Mouse (Mus musculus) kidney, postnatal 14 days (tissue): ENCODE data around the gene Kitl.

Experiments
- DNase-seq: peaks from one replicate; pipeline ENCODE4 v3.0.0; 2022; ENCODE audit warnings: mixed read lengths

Gene Kitl

DNA sequence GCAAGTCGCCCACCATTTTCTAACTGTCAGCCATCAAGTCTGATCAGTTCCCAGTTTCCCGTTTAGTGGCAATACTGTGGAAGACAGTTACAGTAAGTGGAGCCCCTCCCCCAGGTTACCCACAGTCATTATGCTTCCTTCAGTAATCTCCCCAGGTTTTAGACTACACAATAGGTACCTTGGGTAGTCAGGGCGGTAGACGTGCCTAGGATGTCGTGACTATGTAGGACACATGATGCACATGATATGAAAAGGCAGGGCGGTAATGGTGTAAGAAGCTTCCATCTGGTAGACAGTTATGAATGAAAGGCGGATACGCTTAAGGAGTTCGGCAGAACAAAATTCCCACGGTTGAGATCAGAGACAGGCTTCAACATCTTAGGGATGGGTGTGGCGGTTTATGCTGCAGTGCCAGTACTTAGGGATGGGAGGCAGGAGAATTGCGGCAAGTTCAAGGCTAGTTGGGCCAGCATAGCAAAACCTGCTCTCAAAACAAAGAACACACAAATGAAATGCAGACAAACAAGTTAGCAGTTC is 15.6 kb downstream of the Kitl start:
- DNase-seq = no peak

DNA sequence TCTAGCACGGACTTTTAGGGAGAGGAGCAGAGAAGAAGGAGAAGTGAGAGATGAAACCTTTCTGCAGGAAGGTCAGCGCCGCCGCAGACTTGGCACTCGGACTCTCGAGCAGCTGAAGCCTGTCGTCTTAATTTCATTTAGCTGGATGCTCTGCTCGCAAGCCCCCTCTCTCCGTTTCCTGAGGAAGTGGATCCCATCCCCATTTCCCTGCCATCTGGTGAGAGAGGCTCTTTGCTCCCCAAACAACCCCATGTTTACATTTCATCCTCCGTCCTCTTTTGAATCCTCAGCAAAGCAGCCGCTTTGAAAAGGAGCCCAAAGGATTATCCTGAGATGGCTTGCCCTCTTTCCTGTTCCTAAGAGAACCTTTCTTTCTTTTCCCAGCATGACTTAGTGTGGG is 16.2 kb downstream of the Kitl start:
- DNase-seq = peak; percentile 41

DNA sequence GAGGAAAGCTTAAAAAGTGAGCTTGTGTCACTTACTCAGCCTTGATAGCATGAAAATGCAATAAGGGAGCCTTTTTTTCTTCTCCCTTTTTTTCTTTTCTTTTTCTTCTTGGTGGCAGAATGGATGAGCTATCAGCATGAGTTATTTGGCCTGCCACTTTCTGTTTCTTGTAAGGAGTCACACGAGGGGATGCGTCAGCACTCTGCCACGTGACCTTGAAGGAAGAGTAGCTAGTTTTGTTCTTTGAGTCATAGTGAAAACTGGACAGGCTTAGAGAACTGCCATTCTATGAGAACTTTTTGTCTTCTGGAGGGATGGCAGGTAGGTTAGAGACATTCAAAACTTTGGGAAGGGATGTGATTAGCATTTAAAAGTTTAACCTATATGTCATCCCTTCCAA is 17.1 kb downstream of the Kitl start:
- no peak for DNase-seq

DNA sequence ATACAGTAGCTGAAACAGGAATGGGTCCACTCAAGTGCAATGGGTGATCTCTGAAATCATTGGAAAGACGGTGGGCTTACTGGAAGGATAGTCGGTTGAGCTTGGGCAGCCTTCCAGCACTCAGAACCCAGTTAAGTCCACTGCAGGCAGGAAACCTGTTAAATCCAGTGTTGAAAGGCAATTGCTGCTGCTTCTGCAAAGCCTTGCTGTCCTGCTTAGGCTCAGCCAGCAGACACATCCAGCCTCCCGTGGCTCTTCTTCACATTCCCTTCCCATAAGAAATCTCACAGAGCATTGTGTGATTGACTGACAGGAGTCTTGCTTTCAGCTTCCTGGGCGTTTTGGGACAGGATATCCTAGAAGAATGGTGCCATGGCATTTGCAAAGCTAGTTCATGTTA is 20.6 kb downstream of the Kitl start:
- DNase-seq = no peak

DNA sequence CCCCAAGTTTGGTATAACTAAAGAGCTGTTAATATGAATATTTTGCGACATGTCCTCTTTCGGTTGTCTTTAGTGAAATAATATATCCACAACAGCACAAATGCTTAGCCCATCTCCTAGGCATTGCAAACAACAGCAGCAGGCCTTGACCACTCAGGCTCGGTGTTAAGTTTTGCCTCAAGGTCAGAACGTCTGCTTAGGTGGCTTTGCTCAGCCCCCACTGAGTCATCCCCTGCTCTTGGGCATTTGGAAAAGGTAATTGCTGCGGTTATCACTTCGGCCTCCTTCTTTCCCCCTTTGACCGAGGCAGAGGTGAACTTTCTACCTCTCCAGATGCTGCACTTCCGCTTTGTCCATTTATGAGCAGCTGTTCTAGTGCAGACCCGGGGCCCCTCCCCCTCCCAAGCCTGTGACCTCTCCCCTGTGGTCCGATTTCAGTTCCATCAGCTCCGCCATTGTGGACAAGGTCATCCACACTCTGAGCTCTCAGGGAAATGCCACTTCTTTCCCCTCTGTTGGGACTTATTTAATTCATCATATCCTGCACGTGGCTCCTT is 23.0 kb downstream of the Kitl start:
- no peak for DNase-seq

DNA sequence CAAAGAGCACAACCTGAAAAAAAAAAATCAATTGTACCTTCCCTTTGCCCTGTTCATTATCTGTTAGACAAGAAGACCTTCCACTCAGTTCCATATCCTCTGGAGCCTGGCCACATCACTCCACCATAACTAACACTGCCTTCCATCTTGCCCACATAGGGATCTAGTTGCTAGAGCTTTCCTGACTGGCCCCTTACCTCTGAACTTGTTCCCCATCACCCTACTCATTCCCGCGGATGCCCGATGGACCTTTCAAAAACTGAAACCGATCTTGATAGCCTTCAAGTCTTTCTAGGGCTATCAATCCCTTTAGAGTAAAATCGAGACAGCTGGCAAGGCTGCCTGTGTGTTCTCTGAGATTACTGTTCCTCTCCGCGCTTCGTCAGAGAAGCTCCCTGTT is 23.6 kb downstream of the Kitl start:
- no peak for DNase-seq

DNA sequence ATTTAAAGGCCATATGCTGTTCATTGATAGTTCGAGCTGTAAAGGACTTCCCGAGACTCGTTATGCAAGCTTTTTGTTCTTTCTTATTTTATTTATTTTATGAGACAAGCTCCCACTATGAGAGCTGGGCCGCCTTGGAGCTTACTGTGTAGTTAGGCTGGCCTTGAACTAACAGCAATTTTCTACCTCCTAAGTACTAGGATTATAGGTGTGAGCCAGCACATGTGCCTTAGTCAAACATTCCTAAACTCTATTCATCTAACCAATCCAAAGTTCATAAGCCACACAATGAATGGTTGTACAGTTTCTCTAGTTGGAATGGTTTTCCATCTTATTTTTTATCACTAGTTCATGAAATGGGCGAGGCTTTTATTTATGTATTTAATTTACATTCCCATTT is 28.3 kb downstream of the Kitl start:
- no peak for DNase-seq

DNA sequence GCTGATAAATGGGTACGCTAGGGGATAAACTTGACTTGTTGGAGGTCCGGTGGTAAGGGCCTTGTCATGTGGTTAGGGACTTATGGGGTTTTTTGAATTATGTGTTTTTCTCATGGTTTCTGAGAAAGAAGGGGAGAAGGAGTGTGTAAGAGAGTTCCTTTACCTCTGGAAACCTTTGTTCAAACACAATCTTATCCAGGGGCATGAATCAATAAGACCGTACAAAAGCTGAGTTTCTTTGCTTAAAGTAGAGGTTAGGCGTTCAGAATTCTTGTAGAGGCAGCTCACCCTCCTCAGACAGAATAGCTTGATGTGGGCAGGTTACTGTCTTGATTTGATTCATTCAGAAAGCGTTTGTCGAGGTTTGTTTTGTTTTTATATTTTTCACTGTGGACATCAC is 28.7 kb downstream of the Kitl start:
- no peak for DNase-seq

DNA sequence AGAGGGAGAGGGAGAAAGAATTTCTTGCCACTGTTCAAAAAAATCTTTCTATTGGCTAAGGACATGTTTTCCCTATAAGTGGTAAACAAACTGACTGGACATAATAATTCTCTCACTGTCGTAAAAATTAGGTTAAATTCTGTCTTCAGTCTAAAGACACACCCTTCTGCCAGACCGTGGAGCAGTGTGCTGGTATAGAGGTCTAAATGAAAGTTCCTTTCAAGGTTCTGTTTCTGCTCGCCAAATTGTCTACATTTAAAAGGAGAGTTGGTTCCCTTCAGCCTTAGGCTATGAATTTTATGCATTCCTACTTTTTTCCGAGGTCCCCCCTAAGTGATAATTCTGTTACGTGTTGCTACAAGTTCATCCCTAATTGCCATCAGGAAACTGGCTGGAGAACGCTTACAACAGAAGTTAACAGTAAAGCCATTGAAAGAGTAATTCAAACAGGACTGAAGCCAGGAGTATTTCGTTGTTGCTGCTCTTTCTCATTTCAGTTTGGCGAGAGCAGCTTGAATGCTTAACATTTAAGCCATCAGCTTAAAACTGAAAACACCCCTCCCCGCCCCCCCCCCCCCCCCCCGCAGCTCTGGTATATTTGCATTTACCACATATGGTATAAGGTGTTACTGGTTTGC is 35.8 kb downstream of the Kitl start:
- DNase-seq = no peak

DNA sequence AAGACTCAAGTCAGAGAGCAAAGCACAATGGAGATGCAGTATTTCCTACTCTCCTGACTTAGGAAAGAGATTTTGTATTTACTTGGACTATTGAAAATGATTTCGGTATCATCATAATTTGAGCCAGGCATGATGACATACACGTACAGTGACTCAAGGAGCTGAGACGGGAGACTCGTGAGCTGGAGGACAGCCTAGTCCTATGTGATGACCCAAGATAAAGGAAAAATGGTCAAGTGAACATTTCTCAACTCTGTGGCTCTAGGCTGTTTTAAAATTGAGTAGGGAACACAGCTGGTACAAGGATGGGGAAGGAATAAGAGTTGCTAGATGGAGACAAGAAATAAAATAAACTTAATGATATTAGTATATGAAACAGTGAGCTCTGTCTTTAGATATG is 37.0 kb downstream of the Kitl start:
- no peak for DNase-seq

DNA sequence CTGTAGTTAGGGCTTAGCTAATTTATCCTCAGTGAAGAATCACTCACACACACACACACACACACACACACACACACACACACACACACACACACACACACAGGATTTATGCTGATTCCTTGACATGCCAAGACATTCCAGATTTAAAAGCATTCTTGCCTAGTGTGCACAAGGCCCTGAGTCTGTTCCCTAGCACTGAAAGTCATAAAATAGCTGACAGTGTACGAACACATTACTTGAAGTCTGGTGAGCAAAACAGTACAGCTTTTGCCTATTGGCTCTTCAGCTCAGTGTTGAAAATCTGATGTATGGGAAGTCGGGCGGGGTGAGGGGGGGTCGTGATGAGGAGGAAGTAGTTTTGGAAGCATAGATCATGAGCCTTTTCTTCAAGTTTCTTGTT is 37.5 kb downstream of the Kitl start:
- DNase-seq = peak; percentile 49

DNA sequence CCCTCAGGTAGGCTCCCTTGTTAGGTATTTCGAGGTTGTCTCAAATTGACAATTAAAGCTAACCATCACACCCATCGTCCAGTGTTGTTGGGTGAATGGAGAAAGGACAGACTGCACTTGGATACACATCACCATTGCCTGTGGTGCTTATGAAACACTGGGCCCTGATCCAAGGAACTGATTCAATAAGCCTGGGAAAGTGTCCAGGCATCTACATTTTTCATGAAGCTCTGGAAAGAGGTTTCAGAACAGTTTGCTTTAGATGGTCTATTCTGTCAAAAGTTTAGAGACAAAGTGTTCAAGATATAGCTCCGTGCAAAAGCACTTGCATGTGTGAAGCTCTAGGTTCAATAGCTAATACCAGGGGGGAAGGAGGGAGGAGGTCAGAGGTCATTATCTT is 38.6 kb downstream of the Kitl start:
- peak; percentile 48 for DNase-seq

DNA sequence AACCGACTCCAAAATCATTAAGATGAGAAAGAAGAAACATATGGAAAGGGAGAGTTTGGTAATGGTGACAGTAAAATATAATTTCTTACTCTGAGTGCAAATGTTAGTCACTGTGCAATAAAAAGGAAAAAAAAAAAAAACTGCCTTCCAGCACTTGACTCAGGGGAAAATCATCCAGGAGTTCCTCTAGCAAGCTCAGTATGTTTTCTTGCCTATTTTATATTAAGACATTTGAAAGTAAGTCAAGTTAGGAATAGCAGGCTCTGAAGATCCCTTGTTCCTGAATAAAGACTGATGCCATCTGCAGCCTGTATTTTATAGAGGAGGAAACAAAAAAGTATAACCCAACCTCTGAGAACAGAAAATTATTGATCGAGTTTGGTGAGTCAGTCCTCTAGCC is 39.7 kb downstream of the Kitl start:
- DNase-seq = no peak

DNA sequence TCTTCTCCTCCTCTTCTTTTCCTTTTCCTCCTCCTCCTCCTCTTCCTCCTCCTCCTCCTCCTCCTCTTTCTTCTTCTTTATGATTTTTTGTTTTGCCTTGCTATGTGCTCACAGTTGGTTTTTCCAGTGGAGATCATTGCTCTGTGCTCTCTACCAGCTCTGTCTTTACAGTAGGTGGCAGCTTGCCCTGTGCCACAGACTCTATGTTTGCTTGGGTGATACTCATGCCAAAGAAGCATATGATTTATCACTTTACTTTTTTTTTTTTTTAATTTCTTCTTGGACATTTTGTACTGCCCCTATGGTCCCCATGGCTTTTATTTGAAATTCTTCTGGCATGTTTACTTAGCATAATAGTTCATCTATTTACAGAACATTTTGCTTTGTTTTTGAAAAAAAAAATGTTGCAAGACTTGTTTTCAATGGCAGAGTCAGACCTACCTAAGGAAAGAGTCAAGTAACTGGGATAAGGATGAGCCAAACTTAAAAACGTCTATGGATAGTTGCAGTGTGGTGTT is 41.7 kb downstream of the Kitl start:
- DNase-seq = no peak

DNA sequence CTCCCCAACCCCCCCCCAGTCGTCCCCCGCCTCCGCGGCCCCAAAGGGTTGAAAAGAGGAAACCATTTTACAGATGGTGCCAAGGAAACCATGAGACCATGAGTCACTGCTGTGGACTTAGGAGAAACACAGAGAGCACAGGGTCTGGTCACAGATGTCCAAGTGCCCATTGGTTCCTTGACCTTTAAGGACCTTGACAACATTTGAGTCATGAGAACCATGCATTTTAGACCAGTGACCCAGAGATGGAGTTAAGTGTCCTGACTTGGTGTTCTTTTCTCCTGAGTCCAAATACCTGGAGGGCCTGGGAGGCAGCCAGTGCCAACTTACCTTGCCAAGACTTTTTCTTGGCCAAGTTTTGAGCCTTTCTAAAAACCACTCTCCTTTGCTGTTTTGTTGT is 43.9 kb downstream of the Kitl start:
- peak; percentile 20 for DNase-seq

DNA sequence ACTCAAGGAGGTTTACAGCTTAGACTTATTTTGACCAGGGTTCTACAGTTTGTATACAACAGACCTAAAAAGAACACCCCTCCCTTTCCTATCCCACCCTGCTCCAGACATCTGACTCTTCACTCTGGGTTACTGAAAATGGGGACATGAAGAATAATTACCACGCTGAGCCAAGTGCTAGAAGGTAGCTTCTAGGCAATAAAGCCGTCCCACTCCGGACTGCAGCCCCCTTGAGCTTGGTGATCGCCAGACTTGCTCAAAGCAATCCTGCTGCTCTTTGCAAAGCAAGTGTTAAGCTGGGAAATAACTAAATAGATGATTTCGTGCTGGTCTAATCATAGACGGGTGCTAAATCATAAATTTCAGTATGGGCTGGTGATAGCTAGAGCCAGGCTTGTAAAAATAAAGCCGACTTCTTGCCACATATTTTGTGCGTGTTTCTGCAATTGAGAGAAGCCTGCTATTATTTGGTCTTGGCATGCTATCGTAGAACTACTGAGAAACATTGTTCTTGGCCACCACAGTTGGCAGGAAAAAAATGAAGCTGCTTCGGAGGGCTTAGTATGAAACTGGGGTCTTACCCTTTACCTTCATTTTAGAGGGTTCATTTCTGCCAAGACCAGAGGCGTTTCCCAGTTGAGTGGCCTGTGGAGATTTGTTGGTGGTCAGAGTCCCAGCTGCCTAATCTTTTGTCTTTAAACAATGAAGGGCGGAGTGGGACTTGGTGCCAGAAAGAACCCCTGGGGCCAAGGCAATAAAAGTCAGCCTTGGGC is 50.3 kb downstream of the Kitl start:
- DNase-seq = peak; percentile 19

DNA sequence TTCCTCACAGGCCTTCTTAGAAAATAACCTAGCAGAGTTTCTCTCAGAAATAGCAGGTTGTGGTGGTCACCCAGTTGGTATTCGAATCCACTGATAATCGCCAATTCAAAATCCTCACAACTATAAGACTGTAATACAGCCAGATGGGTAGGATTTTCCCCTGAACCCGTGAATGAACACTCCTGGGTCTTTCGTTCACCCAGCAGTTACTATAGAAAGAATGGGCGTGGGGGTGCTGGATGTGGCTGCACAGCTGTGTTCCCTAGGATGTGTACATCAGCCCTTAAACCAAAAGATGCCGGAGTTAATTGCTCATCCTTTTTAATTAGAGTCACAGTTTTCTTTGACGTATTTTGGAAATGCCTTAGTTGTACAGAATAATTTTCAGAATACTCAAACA is 50.9 kb downstream of the Kitl start:
- DNase-seq = no peak

DNA sequence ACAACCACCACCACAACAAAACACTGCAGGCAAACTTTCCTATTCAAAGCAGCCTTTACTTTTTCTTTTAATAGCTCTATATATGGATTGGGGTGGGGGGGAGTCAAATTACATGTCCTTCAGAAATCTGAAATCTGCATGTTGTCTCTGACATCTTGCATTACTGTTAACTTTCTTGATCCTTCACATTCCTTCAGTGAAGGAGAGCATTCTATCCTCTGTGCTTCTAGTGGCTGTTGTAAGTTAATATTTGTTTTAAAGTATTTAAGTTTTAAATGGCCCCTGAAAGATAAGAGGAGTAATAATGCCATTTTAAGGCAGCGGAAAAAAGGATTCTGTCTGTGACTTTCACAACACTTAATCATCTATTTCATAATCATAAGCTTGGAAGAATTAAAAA is 57.2 kb downstream of the Kitl start:
- no peak for DNase-seq

DNA sequence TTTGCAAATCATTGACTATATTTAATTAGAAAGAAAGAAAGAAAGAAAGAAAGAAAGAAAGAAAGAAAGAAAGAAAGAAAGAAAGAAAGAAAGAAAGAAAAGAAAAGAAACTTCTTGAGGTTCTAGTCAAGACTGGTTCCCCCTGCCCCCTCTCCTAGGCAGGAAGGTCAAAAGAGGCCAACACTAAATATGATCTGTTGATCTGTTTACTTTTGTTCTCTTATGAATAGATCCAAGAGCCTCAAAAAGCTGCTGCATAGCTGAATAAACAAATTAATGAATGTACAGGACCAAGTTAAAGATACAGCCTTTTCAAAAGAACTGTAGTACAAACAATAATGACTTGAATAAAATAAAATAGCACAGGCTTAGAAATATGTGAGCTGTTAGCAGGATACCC is 57.7 kb downstream of the Kitl start:
- DNase-seq = no peak

DNA sequence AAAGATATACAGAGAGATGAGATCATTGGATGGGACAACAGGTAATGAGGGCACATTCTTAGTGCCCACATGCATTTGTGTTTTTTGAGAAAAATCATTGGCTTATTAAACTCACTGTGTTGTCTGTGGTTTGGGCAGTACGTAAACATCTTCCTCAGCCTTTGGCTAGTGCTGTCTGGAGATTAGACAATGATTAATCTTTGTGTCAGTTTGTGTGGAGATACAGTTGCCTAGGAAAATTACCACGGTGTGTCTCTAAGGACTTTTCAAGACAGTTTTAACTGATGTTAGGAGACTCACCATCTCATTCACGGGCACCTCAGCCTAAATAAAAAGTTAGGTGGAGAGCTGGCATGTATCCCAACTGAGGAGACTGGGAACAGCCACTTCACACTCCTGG is 85.7 kb downstream of the Kitl start:
- no peak for DNase-seq

DNA sequence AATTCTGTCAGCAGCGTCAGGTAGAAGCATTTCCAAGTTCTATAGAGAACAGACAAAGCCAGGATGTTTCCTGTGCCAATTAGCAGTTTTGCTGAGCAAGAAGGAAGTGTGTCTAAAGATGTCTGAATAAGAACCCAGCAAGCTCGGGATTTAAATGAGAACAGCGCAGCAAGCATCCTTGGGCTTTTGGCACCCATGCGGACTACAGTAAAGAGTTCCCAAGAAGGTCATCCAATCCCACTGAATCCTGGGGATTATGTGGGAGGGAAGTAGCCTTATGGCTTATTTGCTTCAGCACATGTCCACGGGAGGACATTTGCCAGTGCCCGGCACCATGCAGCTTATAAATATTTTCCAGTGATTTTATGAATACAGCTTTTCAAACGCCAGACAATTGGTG is 95.8 kb downstream of the Kitl start:
- no peak for DNase-seq

DNA sequence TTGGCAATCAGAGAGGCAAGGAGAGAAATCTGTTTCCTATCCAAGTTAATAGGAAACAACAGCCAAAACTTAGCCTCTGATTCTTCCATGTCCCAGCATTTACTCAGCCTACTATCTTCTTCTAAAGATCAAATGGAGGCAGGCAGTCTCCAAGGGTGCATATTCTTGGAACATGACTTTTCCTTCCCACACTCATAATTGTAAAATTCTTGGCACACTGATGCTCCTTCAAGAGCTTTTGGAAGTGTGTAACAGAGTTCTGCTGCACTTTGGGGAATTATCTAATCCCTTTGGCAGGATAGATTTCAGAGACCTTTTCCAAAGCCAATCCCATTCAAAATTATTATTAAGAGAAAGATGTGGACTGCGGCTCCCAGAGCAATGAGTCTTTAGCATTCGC is 100.1 kb downstream of the Kitl start:
- no peak for DNase-seq

DNA sequence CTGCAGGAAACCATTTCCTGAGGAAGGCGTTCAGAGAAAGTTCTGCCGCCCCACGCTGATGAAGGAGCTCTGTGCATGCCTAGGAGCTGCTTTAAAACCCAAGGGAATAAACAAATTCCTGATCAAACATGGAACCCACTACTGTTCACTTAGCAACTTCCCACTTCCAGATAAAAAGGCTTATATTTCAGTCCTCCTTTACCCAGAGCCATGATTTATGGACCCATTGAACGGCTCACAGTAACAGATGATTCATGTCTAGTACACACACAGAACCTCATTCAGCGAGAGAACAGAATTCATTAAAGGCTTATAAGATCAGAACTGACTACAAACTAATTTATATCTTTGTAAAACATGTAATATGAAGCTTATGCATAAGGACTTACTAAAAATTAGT is 109.0 kb downstream of the Kitl start:
- DNase-seq = no peak
